Mouse (Mus musculus): ENCODE data around the gene Dpp4.

- TF ChIP-seq POLR2A (IDR thresholded peaks at IDR 0.05; ENCODE audit: borderline replicate concordance, low read depth, low read length), result no peak
- no peak for TF ChIP-seq CTCF (IDR thresholded peaks at IDR 0.05; ENCODE audit: low read depth, low read length)
Measured at GRCm38 (mm10) chr2:62388841-62389240, 23.2 kb downstream of the Dpp4 start.

Measured in bone marrow macrophage, adult 2 months (primary cell).